Mouse (Mus musculus) retina, adult 2 months (tissue): ENCODE data around the gene Ercc6.

Source experiments
- DNase-seq: peaks from one replicate; pipeline ENCODE4 v3.0.0-alpha.2; 2012; ENCODE audit warnings: low read depth, low spot score

The Ercc6 gene

DNA sequence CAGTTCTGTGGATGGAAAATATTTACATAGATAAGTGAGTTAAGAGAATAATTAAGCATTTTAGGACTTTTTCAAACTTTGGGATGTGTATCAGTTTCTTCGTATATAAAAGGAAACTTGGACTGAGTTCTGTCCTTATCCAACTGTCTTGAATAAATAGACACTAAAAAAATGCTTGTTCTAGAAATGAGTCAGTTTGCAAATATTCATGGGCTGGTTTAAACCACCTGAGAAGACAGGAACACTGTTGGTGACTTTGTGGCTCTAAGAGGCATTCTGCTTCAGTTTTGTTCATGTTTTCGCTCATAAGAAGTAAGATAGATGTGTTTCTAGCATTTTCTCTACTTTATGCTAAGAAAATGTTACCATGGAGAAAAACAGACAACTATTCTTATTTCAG, 5.2 kb downstream of the Ercc6 start:
- DNase-seq = no peak

DNA sequence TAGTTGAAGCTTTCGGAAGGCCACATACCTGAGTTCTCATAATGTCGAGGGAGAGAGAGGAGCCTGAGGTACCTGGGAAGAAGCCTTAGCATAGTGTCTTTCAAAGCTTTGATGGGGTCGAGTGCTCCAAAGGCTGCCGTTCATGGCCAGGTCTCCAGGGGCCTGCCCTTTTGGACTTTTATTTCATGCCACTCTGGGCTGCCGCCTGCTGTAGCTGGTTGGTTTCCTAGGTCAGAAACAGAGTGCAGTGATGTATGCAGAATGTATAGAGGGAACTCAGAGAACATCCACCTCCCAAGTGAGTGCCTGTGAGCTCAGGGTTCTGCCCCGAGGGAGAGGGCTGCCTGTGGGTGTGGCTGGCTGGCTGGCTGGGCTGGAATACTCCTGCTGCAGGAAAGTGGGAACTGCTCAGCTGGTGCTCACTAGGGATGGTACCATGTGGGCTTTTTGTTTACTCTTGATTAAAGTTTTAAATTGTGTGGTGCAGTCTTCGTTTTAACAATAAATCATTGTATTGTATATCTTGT, 7.1 kb downstream of the Ercc6 start:
- DNase-seq = no peak

DNA sequence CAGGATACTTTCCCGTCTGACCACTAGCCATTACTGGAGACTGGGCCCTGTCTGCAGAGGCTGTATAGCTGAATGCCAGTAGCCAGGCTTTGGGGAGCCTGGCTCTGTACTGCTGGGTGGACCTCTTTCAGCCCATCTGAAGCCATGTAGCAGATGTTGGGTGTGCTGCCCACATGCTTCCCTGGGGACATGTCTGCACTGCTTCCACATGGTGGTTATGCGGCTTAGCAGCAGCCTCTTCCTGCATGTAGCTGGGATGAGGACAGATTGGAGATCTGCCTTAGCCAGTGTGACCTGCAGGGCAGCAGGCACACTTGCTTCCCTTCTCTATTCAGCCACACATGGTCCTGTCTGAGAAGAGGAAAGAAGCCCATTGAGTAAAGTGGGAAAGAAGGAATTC, 9.0 kb downstream of the Ercc6 start:
- DNase-seq = no peak

DNA sequence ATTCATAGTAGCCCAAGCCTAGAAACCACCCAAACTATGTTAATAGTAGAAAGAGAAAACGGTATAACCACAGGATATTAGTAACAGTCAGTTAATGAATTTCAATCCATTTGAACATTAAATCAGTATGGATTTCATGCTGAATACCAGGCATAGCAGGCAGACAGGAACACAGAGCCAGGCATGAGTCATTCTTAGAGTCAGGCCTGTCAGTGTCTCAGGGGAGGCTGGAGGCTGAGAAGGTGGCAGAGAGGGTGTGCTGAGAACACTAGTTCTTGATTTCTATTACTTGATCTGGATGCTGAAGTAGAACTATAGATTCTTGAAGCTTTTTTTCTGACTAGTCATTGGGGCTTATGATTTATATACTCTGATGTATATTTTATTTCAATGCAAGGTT, 10.8 kb downstream of the Ercc6 start:
- DNase-seq = no peak

DNA sequence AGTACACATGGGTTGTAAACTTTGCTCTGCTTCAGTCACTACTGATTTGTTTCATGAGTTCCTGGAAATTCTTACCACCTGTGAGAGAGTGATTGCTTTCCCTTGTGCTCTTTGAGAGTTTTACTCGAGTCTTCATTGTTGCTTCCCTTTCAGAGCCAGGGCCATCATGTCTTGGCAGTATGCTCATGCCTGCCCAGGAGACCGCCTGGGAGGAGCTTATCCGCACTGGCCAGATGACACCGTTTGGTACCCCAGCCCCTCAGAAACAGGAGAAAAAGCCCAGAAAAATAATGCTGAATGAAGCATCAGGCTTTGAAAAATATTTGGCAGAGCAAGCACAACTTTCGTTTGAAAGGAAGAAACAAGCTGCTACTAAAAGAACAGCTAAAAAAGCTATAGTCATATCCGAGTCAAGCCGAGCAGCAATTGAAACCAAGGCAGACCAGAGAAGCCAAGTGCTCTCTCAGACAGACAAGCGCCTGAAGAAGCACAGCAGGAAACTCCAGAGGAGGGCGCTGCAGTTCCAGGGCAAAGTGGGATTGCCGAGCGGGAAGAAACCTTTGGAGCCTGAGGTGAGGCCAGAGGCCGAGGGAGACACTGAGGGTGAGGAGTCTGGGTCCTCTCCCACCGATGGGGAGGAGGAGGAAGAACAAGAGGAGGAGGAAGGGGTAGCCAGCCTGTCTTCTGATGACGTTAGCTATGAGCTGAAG, 12.8 kb downstream of the Ercc6 start:
- no peak for DNase-seq

DNA sequence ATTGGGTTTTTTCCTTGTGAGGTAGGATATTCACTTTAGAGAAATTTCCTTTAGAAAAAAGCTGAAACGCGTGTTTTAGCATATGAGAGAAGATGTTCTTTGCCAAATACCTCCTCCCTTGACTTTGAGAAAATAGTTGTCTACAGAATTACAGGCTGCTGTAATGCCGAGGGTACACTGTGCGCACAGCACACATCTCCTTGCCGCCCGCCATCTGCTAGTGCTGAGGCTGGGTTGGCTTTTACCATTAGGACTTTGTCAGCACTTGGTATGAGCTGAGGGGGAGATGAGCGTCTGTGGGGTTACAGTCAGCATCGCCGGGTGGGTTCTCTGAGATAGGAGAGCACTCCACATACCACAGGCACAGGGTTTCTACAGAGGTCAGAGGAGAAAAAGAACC, 13.9 kb downstream of the Ercc6 start:
- DNase-seq = no peak

DNA sequence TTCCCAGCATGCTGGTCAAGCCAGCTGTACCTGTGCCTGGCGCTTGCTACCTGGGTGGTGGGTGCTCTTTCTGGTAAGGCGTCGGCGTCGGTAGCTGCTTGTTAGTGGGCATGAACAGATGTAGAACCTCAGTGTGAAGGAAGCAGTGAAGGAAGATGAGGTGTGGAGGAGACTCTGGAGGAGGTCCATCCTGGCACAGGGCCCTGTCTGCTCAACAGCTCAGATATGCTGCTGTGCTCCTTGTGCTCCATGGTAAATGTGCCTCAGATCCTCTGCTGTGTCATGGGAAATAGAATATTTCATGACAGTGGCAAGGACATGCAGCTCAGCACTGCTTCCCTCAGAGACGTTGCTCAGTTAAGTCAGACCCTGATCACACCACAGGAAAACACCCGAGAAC, 15.7 kb downstream of the Ercc6 start:
- no peak for DNase-seq

DNA sequence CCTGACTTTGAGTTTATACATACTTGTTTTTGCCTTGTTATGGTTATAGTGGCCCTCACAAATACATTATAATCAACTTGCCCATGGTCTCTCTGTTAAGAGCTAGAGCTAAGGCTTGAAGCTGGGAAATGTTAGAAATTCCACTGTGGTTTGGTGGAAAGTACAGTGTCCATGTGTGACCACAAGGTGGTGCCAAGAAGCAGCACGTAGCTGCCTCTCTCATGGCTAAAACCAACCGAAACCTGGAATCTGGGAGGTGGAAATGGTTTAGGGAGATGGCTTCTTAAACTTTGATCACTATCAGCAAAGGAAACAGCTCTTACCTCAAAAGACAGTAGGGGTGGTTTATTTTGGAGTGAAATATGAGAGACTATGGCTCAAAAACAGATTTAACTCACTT, 17.6 kb downstream of the Ercc6 start:
- DNase-seq = no peak

DNA sequence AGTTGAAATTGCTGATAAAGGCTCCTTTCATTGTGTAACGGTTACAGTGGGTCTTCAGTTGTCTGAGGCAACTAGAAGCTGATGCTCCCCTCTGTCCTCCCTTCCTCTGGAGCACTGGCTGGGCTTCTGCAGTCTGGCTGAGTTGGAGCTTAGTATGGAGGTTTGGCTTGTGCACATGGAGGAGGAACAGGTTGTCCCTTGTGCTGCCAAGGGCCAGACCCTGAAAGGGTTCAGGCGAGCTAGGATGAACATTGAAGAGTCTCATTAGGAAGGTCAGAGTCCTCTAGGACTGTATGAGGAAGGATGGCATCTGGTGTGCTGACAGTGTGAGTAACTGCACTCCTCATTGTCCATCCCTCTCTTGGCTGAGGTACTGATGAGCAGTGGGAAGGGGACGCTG, 18.1 kb downstream of the Ercc6 start:
- no peak for DNase-seq

DNA sequence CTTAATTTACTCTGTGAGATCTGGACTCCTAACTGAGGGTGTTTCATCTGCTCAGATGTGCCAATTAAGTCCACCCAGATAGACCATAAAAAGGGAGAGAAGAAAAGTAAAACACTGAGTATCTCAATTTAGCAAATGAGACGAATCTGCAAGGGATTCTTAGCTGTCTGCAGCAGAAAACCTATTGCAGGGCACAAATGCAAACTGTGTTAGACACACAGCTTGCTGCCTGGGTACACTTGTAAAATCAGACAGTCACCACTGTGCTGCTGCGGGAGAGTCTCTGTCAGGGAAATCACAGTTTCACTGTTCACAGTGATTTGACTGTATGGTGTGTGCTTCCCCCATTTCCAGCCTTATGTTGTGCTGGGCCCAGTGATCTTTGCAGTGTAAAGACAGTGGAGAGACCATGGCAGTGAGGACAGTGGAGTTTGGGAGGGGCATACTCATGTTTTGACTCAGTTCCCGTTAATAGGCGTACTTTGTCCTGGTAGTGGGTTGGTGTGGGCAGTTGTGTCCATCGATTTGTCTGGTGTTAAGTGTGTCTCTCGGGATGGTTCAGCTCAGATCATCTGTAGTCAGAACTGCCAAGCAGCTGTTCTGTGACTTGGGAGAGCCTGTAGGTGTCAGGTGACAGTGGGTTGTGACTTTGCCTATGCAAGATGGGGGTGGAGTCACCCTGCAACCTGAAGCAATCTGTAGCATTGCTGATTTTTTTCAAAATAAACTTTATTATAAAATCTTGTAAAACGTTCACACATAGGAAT, 19.2 kb downstream of the Ercc6 start:
- no peak for DNase-seq

DNA sequence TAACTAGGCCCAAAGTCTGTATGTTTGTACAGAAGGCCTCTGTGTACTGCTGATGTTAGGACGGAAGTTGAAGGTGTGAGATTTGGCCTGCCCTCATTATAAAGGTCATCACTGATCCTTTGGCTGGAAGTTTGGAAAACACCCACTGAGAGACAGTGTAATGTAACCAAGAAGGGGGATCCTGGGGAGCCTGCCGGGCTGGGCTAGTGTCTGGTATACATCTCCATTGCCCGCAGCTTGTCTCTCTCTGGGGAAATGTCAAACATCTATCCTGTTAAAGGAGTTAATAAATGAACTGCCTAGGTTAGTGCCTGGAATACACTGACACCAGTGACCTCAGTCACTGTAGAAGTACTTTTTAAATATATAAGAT, 19.8 kb downstream of the Ercc6 start:
- no peak for DNase-seq

DNA sequence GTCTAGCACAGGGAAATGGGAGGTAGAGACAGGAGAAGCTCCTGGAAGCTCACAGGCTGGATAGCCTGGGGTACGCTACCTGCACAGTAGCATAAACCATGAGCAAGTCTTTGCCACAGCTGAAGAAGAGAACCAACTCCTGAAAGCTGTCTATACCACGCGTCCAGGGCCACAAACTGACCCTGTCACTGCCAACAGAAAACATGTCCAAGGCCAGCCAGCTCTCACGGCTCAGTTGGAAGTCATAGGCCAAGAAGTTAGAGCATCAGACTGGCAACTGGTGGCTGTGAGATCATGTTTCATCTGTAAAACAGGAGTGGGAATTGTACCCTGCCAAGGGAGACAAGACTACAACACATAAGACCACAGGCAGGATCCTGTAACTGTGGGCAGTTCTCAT, 20.3 kb downstream of the Ercc6 start:
- no peak for DNase-seq

DNA sequence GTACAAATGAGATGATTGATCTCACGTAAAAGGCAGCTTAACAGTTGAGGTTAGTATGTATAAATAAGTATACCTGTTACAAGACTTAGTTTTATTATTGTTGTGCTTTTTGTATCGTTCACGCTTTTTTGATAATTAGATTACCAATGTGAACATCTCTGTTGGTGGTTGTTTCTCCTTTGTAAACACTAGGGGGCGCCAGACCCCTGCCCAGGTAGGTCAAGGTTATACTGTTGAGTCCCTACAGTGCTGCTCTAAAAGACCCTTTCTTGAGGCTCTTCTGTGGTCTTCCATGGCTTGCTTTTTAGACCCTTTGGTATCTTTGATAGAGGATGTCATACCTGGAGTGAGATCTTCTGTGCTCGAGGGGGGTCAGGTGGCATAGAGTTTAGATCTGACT, 20.8 kb downstream of the Ercc6 start:
- no peak for DNase-seq

DNA sequence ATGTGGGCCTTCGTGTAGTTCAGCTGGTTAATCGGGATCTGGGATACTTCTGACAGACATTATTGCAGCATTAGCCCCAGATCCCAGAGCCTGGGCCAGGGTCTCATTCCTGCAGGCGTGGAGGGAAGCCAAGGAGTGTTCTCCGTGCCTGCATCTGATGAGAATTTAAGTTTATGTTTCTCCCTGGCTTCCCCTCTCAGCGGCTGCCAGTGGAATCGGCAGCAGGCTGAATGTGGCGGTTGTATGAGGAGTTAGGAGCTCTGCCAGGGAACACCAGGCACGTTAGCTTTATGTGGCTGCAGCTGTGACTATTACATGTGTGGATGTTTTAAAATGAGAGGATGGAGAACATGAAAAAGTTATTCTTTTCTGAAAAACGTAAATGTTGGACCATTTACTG, 23.4 kb downstream of the Ercc6 start:
- DNase-seq = no peak

DNA sequence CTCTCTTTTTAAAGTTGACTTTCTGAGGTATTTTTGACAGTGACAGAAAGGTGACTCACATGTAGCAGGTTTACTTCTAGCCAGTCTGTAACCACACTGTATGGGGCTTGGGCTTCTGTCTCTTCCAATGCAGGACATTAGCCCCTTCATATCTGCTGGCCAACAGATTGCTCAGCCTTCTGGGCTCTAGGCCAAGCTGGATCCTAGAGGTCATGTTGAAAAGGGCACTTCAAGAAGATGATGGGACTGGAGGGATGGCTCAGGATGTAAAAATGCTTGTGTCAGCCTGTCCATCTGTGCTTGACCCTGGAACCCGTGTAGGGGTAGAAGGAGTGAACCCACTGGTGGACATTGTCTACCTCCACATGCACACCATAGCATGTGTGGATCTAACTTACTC, 24.8 kb downstream of the Ercc6 start:
- DNase-seq = no peak

DNA sequence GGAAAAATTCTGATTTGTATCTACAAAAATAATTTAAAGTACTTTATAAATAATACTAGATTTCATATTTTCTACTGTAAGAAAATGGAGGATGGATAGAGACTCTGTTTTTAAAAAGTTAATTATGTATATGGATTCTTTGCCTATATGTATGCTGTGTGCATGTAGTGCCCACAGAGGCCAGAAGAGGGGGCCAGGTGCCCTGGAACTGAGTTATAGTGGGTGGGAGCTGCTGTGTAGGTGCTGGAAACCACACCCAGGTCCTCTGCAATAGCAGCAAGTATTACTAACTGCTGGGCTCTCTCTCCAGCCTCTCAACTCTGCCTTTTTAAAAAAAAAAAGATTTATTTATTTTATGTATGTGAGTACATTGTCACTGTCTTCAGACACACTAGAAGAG, 29.8 kb downstream of the Ercc6 start:
- no peak for DNase-seq

DNA sequence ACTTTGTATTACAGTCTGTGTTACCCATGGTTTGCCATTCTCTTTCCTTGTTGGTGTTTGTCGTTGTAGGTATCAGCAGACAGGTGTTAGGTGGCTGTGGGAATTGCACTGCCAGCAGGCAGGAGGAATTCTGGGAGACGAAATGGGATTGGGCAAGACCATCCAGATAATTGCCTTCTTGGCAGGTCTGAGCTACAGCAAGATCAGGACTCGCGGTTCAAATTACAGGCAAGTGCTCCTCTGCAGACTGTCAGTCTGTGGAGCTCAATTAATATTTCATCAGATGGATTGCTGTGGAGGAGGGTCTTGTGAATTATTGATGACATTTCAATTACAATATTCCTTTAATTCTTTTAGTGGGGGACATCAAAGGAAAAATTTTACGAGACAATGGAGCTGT, 33.4 kb downstream of the Ercc6 start:
- no peak for DNase-seq

DNA sequence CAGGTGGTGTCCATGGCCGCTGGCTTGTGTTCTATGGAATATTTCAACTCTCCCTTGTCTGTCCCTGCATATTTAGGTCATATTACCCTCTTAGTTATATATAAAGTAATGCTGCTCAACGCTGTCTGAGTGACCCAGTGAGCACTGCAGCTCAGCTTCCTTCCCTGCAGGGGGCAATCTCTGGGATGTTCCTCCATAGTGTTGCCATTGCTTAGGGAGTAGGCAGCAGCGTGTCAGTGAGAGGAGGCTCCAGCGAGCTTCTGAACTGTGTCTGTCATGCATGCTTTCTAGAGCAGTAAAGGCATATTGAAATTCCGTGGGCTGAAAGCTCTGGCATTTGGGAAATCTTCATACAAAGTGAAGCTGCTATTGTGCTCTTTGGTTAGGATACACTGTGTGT, 38.5 kb downstream of the Ercc6 start:
- DNase-seq = no peak

DNA sequence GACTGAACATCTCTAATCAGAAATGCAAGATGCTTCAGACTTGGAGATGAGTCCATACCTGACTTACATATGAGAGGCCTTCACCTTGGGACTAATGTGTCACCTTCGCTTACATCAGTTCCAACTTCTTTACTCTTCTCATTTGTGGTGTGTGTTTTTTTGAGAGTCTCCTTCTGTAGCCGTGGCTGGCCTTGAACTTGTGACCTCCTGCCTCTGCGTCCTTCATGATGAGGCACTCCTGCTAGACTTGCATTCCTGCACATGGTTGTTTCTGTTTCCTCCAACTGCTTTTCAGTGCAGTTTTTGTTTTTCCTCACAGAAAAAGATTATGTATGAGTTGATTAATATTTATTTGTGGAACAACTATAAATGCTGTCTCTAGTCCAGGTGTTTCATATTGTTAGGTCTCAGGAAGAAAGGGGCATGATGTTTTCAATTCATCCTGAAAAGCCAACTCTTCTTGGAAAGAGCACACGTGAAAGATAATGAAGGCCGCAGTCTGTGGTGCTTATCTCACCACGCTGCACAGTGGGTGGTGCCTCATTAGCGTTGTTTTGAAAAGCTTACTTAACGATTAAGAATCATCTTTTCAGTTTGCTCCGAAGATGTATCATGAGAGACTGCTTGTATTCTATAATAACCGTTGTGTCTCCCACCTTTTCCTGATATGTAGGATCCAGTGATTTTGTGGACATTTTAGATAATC, 40.0 kb downstream of the Ercc6 start:
- no peak for DNase-seq

DNA sequence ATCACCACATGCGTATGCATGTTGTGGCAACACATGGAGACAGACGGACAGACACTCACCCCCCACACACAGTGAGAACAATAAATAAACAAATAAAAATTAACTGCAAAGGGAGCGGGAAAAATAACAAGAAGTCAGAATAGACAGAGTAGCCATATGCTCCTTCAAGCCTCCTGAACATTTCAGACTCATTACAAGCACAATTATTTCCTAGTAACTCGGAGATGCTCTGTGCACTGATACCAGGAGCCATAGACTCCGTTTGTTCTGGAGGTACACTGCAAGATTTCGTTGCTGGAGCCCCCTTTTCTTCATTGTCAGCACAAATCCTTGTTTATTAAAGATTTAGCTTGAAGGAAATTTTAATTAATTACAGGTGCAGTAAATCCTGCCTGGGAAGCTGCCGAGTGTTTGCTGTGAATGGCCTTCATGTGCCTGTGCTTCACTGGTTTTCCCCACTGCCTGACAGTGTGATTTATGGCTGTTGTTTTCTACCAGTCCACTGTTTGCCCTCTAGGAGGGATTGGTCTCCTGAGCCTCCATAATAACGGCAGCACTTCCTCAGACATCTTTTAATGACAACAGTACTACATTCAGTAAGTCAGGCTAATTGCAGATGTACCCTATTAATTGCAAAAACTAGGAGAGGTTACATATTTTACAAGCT, 41.7 kb downstream of the Ercc6 start:
- no peak for DNase-seq

DNA sequence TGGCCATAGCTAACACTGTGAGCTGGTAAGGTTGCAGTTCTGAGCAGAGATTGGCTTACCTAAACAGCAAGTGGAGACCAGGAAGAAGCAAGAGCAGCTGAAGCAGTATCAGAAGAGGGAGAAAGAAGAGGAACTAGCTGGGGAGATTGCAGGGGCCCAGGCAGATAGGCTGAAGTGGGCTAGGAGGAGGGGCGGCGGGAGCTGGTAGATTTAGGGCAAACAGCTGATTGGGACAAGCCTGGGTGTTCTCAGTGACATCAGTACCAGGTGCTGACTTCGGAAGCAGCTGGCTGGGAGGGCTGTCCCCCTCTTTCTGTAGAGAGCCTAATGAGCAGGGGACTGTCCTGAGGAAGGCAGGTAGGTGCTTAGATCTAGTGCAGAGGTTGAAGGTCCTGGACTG, 48.1 kb downstream of the Ercc6 start:
- DNase-seq = no peak

DNA sequence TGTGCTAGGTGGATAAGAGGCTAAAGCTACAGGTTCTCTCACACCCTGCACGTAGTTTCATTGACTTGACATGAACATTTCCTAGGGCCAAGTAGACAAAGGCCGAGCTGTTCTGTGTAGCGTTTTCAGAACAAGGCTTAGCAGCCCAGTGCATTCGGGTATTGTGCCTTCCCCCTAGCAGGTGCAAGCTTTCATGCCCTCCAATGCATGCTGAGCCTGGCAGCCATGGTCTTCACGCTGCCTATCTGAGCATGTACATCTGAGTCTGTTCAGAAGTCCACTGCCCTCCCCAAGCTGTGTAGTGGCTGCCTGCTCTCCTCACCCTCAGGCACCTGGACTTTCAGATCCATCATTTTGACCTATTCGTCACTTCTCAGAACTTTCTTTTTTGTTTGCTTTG, 50.3 kb downstream of the Ercc6 start:
- no peak for DNase-seq
